Mouse (Mus musculus): ENCODE measurements around the gene Lmx1b. TPM values are rescaled to one million over a fixed set of nuclear protein-coding genes. Genes with fewer than 3 reads are reported as not detected.

The Lmx1b gene
- under 1 TPM in 3 of 4 experiments, not detected in 1; 0.07 to 0.24 (median 0.19) TPM for total RNA-seq (2022)

DNA sequence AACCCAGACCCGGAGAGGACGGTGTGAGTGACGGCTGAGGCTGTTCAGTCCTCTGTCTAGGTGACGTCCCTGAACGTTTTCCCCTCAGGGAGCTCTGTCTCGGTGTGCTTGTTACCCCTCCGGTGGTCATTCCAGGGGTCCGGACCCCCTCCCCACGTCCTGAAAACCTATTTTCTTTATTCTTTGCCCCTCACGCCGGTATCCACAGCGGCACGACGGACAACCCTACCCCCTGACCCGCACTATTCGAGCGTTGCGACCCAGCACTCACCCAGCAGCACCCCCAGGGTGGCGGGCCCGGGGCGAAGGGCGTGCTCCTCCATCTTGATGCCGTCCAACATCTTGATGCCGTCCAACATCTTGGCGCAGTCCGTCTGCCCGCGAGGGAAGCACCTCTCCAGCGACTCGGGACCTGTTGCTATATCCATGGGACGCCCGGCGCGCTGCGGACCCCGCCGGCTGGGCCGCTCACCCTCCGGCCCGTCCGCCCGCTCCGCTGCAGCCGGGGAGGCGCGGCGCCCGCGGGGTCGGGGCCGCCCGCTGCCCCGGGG lies at the start of gene Lmx1b:
TSS of gene Lmx1b (minus strand) at position 341 of the 551 bp plus-strand sequence.
- no peak for DNase-seq (ENCODE audit: low spot score in 2 of 2)

DNA sequence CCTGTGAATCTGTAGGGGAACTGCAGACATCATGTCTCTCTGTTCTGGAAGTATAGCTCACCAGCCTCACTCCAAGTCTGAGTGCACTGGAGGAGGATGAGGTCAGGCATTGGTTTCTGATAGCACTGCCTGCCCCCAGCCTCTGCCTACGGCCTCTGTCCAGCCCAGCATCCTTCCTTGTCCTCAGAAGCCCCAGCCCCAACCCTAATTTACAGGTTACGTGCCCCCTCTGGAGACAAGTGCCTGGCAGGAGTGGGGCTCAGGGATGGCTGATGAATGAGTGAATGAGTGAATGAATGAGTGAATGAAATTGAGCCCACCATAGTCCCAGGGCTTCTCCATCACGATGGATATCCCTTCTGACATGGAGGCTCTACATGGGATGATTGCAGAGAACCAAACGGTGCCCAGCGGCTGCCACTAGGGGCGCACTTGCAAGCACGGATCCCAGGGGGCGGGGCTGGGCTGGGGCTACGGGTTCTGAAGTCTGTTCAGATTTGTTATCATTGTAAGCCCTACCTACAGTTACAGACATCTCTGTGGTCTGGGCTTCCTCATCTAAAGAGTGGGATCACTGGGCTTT lies 49.7 kb upstream of the Lmx1b start:
- DNase-seq (ENCODE audit: low spot score in 2 of 2), result no peak

DNA sequence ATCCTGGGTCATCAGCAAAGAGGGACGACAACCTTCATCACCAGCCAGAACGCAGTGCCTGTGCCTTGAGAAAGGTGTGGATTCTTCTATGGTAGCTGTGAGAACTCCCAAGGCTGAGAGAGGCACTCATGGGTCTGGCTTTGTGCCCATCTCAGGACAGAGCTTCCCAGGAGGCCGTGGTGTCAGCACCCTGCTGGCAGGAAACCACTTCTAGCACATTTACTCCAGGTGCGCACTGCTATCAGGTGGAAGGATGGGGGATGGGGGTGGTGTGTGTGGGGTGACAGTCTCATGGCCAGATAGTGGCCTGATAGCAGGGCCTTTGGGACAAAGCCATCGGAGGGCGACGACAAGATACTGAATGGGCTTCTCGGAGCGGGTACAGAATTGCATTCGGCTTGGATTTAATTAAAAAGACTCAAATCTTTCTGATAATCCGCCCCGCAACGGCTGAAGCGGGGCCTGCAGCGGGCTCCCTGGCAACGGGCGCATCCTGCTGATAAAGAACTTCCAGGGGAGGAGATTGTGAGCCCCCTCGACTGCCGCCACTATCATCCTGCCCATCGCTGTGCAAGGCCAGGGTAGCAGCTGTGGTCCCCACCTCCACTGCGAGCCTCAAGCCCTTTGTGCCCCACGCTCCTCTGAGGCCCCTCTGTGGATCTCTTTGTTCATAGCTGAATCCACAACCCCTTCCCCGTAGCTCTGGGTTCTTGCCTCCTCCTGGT lies 49.0 kb upstream of the Lmx1b start:
- no peak for DNase-seq (ENCODE audit: low spot score in 2 of 2)

DNA sequence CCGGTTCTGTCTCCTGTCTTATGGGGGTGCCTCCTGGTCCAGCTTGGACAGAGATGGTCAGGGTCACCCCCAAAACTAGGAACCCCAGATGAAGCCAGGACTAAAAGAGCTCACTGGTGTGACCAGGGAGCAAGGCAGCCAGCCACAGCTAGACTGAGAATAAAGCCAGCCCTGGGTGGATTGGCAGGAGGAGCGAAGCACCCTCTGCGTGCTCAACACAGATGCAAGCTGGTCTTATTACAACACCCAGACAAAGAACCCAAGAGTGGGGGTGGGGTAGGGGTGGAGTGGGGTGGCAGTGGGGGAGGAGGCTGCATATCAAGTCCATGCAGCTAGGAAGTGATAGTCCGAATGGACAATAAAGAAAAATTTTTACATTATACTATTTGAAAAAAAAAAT lies 43.3 kb upstream of the Lmx1b start:
- no peak for DNase-seq (ENCODE audit: low spot score in 2 of 2)

DNA sequence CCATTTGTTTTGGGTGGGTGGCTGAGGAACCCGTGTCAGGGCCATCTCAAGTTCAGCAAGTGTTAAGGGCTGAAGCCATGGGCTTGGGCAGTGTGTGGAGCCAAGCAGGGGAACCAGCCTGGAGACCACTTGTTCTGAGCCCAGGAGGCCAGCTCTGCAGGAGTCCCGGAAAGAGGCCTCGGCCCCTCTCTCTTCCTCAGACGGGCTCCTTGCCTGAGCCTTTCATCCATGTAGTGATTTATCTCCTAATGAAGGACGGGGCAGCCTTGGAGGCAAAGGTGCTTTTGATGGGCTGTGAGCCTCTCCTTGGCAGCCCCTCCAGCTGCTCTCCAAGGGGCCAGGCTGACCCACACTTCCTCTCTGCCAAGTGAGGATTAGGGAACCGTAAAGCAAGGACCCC lies 42.8 kb upstream of the Lmx1b start:
- DNase-seq (ENCODE audit: low spot score in 2 of 2), result no peak

DNA sequence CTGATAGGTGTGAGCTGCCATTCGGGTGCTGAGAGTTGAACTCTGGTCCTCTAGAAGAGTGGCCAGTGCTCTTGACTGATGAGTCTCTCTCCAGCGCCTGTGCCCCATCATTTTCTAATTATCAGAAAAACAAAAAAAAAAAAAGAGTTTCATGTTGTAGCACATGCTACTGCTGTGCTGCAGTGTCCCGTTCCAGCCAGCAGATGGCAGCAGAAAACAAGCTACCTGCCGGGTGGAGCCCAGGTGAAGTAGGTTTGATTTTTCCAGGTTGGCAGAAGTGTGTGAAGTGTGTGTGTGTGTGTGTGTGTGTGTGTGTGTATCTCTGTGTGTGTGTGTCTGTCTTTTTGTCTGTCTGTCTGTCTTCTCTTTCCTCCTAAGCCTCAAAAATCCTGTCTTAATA lies 41.9 kb upstream of the Lmx1b start:
- DNase-seq (ENCODE audit: low spot score in 2 of 2), result peak in 1 of 2 experiments; percentile 15

DNA sequence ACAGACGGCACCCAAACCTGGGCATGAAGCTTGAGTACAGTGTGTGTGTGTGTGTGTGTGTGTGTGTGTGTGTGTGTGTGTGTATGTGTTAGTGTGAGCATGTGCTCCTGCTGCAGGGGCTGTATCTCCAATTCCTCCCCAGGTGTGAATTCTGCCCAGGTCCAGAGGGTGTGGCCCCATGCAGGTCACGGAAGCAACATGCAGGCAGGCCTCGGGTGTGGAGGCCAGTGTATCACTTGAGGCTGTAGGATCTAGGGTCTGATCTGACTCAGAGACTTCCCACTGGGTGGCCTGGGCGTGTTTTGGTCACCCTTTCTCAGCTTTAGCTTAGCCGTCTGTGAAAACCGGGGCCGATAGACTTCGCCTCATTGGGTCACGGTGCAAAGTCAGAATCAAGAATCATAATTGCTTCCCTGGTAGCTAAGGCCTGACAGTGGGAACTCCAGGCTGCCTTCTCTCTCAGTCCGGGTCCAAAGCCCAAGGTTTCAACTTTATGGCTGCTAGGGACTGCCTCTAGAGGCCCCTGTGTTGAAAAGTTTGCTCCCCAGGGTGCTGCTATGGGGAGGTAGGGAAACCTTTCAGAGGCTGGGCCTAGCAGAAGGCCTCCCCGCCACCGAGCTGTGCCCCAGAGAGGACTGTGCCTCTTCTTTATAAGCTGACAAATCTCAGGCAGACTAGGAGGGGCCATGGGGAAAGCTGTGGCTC lies 38.8 kb upstream of the Lmx1b start:
- no peak for DNase-seq (ENCODE audit: low spot score in 2 of 2)

DNA sequence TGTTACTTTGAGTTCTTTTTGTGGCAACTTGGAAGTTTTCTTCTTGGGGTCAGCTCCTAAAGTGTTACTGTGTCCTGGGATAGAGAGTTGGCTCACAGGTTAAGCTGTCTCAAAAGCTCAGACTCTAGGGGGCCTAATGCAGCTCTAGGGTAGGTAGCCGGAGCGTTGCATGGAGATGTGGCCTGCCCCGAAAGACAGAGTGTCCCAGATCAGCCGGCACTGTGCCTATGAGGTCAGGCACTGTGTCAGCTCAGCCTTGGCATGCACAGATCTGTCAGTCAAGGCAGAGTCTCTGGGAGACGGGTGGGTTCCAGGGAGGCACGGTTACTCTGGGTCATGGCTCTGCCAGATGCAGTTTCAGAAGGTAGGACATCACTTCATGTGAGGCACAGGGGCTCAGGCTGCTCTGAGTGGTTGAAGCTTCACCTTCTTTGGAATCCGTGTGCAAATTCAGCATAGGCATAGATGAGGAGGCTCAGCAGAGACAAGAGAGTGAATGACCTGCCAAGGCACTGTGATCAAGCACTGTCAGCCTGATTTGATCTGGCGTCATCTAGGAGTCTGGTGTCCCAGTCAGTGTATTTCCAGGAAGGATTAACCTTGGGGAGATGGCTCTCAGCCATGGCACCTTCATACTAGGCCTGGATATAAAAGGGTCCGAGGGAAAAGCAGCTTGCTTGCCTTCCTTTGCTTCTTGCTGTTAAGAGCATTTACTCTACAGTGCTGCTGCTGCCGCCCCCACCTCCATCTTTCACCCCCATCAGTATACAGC lies 32.6 kb upstream of the Lmx1b start:
- DNase-seq (ENCODE audit: low spot score in 2 of 2), result no peak

DNA sequence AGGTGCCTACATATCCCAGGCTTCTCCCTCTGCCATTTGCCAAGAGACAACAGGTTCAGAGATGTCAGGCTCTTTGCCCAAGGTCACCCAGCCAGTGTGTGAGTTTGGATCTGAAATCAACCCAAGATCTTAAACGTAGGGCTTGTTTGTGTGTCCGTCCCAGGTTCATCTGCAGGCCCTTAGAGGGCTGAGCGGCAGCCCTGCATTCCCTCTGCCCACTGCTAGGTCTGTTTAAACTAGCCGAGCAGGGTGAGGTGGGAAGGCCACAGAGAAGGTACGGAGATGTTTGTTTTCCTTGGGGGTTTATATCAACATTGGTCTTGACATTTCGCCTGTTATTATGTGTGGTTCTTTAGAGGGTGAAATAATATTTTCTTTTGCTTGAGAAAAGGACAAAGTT lies 28.4 kb upstream of the Lmx1b start:
- no peak for DNase-seq (ENCODE audit: low spot score in 2 of 2)

DNA sequence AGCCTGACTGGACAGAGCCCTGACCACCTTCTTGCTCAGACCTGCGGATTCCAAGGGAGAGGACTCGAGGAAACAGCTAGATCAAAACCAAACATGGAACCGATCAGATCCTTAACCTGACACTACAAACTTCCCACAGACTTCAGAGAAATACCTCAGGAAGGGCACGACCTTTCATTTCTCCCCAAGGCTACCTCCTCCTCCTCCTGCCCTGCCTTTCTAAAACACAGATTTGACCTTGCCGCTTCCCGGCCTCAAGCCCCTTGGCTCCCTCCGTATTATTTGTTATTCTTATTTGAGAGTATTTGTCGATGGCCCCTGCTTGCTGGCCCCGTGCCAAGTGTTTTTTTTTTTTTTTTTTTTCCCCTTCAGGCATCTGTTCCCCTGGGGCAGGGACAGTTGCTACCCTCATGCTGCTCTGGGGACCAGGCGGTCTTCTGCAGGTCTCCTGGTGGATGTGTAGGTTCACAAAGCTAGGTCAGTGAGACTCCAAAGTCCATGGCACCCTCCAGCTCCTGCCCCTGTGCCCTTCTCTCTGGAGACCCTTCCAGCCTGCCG lies 26.2 kb upstream of the Lmx1b start:
- DNase-seq (ENCODE audit: low spot score in 2 of 2), result no peak

DNA sequence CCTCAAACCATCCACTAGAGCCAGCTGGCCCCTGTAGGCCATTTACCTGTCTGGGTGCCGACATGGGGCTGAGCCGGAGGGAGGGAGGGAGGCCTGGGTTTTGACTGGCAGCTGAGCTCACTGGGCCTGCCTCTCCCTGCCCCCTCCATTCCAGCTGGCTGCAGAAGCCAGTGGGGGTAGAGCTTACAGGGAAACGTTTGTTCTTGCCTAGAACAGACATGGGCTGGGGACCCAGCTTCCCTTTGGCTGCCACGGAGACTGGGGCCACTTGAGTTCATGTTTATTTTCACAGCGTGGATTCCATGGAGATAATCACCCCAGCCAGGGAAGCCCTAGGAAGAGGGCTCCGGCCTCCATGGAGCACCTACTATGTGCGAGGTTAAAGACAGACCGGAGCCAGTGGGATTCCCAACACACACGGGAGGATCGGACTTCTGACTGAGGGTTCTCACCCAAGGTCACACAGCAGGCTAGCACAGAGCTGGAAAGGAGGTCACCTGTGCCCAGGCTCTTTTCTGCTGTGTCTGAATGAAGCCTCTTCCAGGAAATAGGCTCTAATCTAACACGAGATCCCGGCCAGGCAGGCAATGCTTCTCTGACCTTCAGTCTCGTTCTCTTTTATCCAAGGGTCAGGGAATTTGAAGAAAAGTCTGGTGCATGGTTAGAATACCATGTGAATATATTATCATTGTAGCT lies 25.2 kb upstream of the Lmx1b start:
- DNase-seq (ENCODE audit: low spot score in 2 of 2), result no peak

DNA sequence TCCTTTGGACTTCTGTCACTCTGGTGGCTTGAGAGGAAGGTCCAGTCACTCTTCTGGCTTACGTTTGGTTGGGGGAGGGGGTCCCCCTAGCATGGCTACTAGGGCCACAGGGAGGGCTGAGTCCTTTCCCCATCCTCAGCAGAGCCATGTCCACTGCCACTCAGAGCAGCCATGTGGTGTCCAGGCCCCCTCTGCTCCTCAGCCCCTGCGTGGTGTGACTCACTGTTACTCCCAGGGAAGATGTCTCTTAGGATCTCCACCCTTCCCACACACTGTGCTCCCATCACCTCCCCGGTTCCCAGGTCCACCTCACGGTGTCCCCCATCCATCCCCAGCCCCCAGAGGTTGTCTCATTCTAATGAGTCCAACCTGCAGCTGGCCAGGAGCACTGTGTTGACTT lies 24.4 kb upstream of the Lmx1b start:
- DNase-seq (ENCODE audit: low spot score in 2 of 2), result no peak

DNA sequence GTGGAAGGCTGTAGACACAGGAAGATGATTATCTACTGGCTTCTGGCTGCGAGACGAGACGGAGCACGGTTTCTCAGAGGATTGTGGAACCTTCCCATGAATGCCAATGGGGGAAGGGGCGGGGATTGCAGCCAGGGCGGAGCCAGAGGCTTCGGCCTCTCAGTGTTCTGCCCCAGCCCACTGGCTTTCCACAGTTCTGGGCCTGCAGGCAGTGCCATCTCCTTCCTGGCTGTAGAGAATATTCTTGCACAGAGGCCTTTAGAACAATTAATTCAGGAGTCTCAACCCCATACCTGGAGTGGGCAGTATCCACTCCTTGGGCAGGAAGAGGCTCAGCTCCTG lies 18.9 kb upstream of the Lmx1b start:
- DNase-seq (ENCODE audit: low spot score in 2 of 2), result no peak

DNA sequence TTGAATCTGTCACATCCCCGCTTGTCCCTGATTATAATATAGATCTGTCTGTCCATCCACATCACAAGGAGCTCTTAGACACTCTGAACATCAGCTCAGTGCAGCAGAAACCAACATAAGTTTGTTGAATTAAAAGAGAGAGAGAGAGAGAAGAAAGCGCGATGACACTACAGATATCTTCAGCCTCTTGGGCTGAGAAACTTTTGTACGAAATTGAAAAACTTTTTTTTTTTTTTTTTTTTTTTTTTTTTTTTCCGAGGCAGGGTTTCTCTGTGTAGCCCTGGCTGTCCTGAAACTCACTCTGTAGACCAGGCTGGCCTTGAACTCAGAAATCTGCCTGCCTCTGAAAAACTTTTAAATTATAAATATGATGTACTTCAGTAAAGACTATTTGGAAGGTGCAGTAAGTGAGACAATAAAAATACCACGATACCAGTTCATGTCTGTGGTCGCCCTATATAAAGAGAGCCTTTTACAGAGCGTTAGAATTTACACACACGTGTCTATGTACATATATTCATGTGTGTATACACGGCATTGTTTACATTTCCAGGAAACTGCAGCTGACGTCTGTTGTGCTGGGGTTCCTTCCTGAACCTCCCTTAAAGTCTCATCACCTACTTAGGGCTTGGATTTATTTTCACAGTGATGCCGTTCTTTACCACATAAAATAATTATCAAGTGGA lies 18.4 kb upstream of the Lmx1b start:
- DNase-seq (ENCODE audit: low spot score in 2 of 2), result no peak

DNA sequence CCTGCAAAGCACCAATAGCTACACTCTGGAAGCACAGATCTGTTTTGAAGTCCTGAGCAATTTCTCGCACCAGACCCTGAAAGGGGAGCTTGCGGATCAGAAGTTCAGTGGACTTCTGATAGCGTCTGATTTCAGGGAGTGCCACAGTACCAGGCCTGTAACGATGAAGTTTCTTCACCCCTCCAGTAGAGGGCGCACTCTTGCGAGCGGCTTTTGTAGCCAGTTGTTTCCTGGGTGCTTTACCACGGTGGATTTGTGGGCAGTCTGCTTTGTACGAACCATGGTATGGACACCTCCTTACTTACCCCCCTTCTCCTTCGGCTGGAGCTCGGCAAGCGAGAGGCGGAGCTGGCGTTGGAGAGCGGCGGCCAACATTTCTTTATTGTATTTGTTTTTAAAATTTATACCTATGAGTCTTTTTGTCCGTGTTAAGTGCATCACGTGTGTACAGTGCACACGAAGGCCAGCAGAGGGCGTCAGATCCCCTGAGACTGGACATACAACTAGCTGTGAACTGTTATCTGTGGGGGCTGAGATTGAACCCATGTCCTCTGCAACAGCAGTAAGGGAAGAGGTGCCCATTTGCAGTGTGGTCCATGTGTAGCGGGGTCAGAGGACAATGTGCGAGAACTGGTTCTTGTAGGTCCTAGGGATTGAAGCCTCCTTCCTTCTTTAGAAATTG lies 12.3 kb upstream of the Lmx1b start:
- DNase-seq (ENCODE audit: low spot score in 2 of 2), result no peak

DNA sequence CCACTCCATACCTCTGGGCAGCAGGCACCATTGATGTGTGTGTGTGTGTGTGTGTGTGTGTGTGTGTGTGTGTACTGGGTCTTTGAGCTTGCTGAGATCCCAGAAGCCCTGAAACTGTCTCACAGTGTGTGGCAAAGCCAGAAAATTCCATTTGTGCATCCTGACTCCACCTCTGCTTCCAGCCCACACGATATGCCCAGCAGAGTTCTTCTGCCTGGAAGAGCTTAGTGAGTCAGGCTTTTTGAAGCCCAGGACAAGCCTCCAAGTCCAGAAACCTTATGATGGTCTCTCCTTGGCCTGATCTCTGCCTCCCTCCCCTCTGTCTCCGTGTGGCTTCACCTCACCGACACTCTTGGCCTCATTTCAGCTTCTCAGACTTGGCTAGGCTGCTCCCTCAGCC lies 9.1 kb upstream of the Lmx1b start:
- DNase-seq (ENCODE audit: low spot score in 2 of 2), result no peak

DNA sequence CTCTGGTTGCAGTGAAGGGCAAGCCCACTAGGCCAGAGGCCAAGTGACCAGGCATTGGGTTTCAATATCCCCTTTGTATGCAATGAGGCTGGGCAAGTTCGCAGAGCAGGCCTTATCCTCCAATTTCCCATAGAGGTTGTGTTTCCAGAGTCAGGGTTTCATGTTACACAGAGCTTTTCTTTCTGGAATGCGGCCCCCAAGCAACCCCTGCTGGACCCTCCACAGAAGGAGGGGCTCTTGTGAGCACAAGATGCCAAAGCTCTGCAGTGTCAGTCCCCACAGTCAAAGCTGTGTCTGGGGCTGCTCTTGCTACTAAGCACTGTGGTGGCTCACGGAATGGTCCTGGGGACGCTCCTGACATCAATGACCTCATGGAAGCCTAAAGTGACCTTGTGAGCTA lies 8.6 kb upstream of the Lmx1b start:
- no peak for DNase-seq (ENCODE audit: low spot score in 2 of 2)

DNA sequence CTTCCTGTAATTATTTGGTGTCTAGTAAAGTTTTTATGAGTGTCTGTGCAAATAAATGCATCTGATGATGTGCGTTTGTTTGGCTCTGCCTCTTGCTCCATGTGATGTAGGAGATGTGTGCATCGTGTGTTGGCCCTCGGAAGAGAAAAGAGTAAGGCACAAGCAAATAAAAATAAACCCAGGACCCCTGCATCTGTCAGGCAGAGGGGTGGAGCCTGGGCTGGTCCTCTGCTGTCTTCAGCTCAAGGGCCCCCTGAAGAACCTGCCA lies 5.9 kb upstream of the Lmx1b start:
- DNase-seq (ENCODE audit: low spot score in 2 of 2), result no peak

DNA sequence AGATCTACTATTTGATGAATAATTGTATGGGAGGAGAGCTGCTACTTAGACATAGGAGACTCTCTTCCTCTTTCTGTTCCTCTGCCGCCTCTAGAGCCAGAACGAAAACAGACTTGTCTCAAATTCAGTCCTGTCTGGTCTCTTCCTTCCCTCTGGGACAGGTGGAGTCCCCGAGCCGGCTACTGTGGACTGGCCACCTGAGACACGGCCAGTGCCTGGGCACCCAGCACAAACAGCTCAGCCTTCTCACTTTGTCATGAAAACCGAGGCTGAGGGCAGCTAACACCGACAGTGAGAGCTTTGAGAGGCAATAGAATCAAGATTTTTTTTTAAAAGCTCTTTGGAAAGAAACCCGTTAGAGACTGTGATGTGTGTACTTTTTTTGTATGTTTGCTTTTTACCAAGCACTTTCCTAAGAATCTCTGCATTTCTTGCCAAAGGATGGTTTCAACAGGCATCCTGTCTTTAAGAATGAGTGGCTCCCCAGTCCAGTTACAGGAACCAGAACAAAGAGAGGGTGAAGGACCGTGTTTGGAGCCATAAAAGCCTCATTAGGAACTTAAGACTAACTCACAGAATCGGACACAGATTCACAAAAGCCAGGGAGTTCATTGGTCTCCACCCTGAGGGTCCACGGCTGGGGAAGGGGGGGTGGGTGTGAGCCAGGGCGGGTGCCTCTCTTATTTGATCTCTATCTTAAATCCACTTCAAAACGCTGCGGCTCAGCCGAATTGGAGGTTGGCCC lies 5.4 kb upstream of the Lmx1b start:
- DNase-seq (ENCODE audit: low spot score in 2 of 2), result no peak
